Mouse (Mus musculus) intestine, embryonic 15.5 days (tissue): ENCODE results near the gene Calb2. TPM values are rescaled to one million over a fixed set of nuclear protein-coding genes. Genes with fewer than 3 reads are reported as not detected.

Experiments used
- ATAC-seq: fragments of 200-750 bp; cut with Nextera tagmentation; 2 replicates; pipeline ENCODE4 v1.8.0; 2017; ENCODE audit warnings: moderate TSS enrichment, moderate library complexity
- H3K27ac ChIP-seq: fragments of 300-500 bp; sonication (generic); 2 replicates; pipeline ENCODE4 v1.5.1; 2015; ENCODE audit warnings: mild to moderate bottlenecking, inconsistent platforms
- H3K27me3 ChIP-seq: fragments of 300-500 bp; sonication (generic); replicated peaks from 2 replicates; pipeline ENCODE4 v1.6.1; 2015; ENCODE audit warnings: inconsistent platforms
- H3K36me3 ChIP-seq: fragments of 300-500 bp; sonication (generic); 2 replicates; pipeline ENCODE4 v1.6.1; 2015; ENCODE audit warnings: inconsistent platforms
- H3K4me1 ChIP-seq: fragments of 300-500 bp; sonication (generic); replicated peaks from 2 replicates; pipeline ENCODE4 v1.6.1; 2015; ENCODE audit warnings: inconsistent platforms
- H3K4me2 ChIP-seq: fragments of 300-500 bp; sonication (generic); replicated peaks from 2 replicates; pipeline ENCODE4 v1.6.1; 2015; ENCODE audit warnings: mild to moderate bottlenecking, inconsistent platforms
- H3K4me3 ChIP-seq: fragments of 300-500 bp; sonication (generic); replicated peaks from 2 replicates; pipeline ENCODE4 v1.5.1; 2015; ENCODE audit warnings: inconsistent platforms
- H3K9ac ChIP-seq: fragments of 300-500 bp; sonication (generic); 2 replicates; pipeline ENCODE4 v1.6.1; 2015; ENCODE audit warnings: inconsistent platforms
- H3K9me3 ChIP-seq: fragments of 300-500 bp; sonication (generic); 2 replicates; pipeline ENCODE4 v1.6.1; 2016; ENCODE audit warnings: inconsistent platforms
- WGBS: fragments of 180-500 bp; shearing (Covaris S2); methylation state at CpG from one replicate; pipeline ENCODE4 v1.1.7; 2015; 5-methylcytosine and 5-hydroxymethylcytosine counted together
- polyA plus RNA-seq: library from polyadenylated mRNA; unstranded; fragments of >200 nt; fragmentation: Nextera tagmentation; extraction: Ambion mirVana; gene quantifications from 2 replicates; pipeline ENCODE4 v1.2.1, GENCODE M21; 2015

Calb2 gene
- polyA plus RNA-seq, 1 experiment from 2014 or later, result 0.13 TPM

GRCm38 (mm10) chr8:110177359-110178155 lies 9.5 kb upstream of the Calb2 start:
- Histone ChIP-seq H3K4me1 (no peaks in the 10 kb centered on the region), H3K27me3 (peaks cover 3% of the 10 kb centered on the region; the same call in 1 of the 2 replicates), H3K9me3 (no peaks in the 10 kb centered on the region), H3K9ac (peak overlapping the region; percentile 11; the same call in 1 of the 2 replicates), H3K36me3 (no peaks in the 10 kb centered on the region), H3K4me3 (peak overlapping the region; percentile 5; the same call in 1 of the 2 replicates), H3K4me2 (peak overlapping the region; percentile 41), H3K27ac (no peak overlapping the region)
- ATAC-seq, result peak; percentile 55; the same call in 1 of the 2 replicates
- 18% methylated on average over 22 of the region's 22 CpGs for WGBS

DNA sequence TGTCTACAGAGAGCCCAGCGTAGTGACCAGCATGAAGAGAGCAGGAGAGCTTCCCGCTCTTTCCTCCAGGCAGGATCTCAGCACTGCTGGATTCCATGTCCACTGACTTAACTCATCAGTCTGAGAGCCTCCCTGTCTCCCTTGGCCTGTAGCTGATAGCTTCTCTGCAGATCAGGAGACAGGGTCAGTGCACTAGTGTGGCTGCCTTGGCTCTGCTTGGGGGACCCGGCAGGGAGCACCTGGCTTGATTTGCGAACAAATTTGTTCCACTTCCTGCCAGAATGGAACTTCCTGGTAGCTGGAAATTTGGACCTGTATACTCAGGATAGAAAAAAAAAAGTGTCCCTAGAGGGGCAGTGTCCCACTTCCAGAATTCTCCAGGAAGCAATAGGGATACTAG lies 6.8 kb upstream of the Calb2 start:
- 77% methylated on average over 4 of the region's 4 CpGs for WGBS
- Histone ChIP-seq H3K27ac (no peak overlapping the region), H3K4me1 (no peaks in the 10 kb centered on the region), H3K4me3 (no peak overlapping the region), H3K36me3 (no peaks in the 10 kb centered on the region), H3K4me2 (no peak overlapping the region), H3K9me3 (no peaks in the 10 kb centered on the region), H3K9ac (no peak overlapping the region), H3K27me3 (peaks cover 7% of the 10 kb centered on the region)
- ATAC-seq, result no peak

DNA sequence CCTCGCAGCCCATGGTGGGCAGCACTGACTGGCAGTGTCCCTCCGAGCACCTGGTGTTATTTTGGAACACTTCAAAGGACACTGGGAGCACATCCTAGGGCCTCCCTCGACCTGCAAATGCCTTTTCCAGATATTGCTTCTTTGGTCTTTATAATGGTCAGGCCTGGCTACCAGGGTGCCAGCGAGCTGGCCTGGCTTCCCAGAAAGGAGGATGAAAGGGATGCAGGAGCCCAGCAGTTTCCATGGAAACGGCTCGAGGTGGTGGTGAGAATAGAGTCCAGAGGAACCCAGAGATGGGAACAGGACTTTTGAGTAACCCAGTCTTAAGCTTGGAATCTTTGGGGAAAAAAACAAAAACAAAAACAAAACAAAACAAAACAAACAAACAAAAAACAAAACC lies 4.2 kb upstream of the Calb2 start:
- no peaks in the 10 kb centered on the region for H3K9me3 ChIP-seq
- no peak overlapping the region for H3K4me2 ChIP-seq
- H3K9ac ChIP-seq, result no peak overlapping the region
- 64% methylated on average over 6 of the region's 6 CpGs for WGBS
- no peak overlapping the region for H3K4me3 ChIP-seq
- peaks cover 26% of the 10 kb centered on the region for H3K27me3 ChIP-seq
- no peak for ATAC-seq
- H3K4me1 ChIP-seq, result no peaks in the 10 kb centered on the region
- no peaks in the 10 kb centered on the region for H3K36me3 ChIP-seq
- H3K27ac ChIP-seq, result no peak overlapping the region

- H3K36me3 ChIP-seq, result no peaks in the 10 kb centered on the region
- peaks cover 29% of the 10 kb centered on the region for H3K27me3 ChIP-seq
- H3K4me2 ChIP-seq, result no peak overlapping the region
- H3K27ac ChIP-seq, result no peak overlapping the region
- WGBS, result 76% methylated on average over 8 of the region's 8 CpGs
- no peak for ATAC-seq
- H3K9ac ChIP-seq, result no peak overlapping the region
- H3K4me1 ChIP-seq, result no peaks in the 10 kb centered on the region
- H3K9me3 ChIP-seq, result no peaks in the 10 kb centered on the region
- H3K4me3 ChIP-seq, result no peak overlapping the region
Observed at GRCm38 (mm10) chr8:110166270-110166669, 1.7 kb downstream of the Calb2 start.

DNA sequence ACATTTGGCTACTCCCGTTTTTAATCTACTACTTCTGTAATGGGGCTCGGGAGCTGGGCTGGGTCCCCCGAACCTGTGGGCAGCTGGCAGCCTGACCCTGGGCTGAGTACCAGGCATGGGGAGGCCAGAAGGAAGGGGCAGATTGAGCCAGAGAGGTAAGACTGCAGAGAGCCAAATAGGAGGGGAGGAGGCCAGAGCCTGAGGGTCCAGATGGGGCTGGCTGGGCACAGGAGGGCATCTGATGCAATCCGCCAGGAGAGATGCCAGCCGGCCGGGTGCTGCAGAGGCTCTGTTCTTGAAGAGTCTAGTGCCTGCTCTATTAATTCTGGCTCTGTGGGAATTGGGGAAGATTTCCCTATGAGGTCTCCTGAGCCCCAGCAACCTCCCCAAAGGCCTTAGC lies 6.0 kb downstream of the Calb2 start:
- Histone ChIP-seq H3K9ac (no peak overlapping the region), H3K27me3 (0 out of 2 replicates have a peak, but pooled peaks cover 6% of the 10 kb centered on the region), H3K4me2 (no peak overlapping the region), H3K27ac (no peak overlapping the region), H3K4me1 (no peaks in the 10 kb centered on the region), H3K36me3 (no peaks in the 10 kb centered on the region), H3K4me3 (no peak overlapping the region), H3K9me3 (no peaks in the 10 kb centered on the region)
- ATAC-seq, result no peak
- WGBS, result 77% methylated on average over 6 of the region's 6 CpGs

GRCm38 (mm10) chr8:110152951-110153350 lies 15.1 kb downstream of the Calb2 start:
- WGBS, result 73% methylated on average over 6 of the region's 6 CpGs
- no peak overlapping the region for H3K4me3 ChIP-seq
- H3K9ac ChIP-seq, result no peak overlapping the region
- no peaks in the 10 kb centered on the region for H3K9me3 ChIP-seq
- ATAC-seq, result no peak
- H3K27ac ChIP-seq, result no peak overlapping the region
- H3K27me3 ChIP-seq, result no peaks in the 10 kb centered on the region
- no peaks in the 10 kb centered on the region for H3K36me3 ChIP-seq
- no peak overlapping the region for H3K4me2 ChIP-seq
- no peaks in the 10 kb centered on the region for H3K4me1 ChIP-seq

DNA sequence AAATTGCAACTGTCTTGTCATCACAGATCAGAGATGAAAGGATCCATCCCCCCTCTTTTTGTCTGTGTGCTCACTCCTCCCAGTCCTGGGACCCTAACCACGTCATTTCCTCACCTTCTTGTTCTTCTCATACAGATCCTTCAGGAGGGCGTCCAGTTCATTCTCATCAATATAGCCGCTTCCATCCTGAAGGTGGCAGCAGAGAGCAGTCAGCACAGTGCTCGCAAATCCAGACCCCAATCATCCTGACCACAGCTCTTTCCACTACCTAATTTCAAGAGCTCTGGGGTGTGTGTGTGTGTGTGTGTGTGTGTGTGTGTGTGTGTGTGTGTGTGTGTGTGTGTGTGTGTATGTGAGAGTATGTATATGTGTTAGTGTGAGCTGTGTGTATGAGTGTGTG lies 22.5 kb downstream of the Calb2 start:
- H3K4me3 ChIP-seq, result no peak overlapping the region
- no peak overlapping the region for H3K27ac ChIP-seq
- no peaks in the 10 kb centered on the region for H3K9me3 ChIP-seq
- H3K9ac ChIP-seq, result no peak overlapping the region
- WGBS, result 0% methylated on average over 4 of the region's 4 CpGs
- H3K4me1 ChIP-seq, result no peaks in the 10 kb centered on the region
- H3K27me3 ChIP-seq, result no peaks in the 10 kb centered on the region
- no peak for ATAC-seq
- H3K4me2 ChIP-seq, result no peak overlapping the region
- H3K36me3 ChIP-seq, result no peaks in the 10 kb centered on the region

- Histone ChIP-seq H3K36me3 (no peaks in the 10 kb centered on the region), H3K4me3 (no peak overlapping the region), H3K9me3 (no peaks in the 10 kb centered on the region), H3K4me1 (no peaks in the 10 kb centered on the region), H3K27ac (no peak overlapping the region), H3K4me2 (no peak overlapping the region), H3K27me3 (no peaks in the 10 kb centered on the region), H3K9ac (no peak overlapping the region)
- no peak for ATAC-seq
- 65% methylated on average over 4 of the region's 4 CpGs for WGBS
Observed at GRCm38 (mm10) chr8:110140770-110141169, 27.2 kb downstream of the Calb2 start.

DNA sequence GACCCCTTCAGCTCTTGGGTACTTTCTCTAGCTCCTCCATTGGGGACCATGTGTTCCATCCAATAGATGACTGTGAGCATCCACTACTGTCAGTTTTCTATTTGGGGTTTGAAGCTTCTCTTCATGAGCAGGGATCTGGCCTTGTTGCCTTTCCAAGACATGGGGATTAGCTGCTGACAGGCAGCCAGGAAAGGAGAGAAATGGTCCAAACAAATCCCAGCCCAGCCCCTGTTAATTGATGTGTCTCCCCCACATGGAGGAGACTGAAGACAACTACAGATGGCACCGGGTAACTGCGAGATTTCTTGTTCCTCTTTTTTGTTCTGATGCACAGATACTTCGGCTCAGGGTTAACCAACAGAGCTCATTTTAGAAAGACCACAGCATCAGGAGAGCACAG lies 27.9 kb downstream of the Calb2 start:
- H3K27me3 ChIP-seq, result no peaks in the 10 kb centered on the region
- H3K36me3 ChIP-seq, result no peaks in the 10 kb centered on the region
- no peak overlapping the region for H3K27ac ChIP-seq
- H3K9ac ChIP-seq, result no peak overlapping the region
- no peaks in the 10 kb centered on the region for H3K9me3 ChIP-seq
- no peak overlapping the region for H3K4me2 ChIP-seq
- no peak overlapping the region for H3K4me3 ChIP-seq
- 60% methylated on average over 3 of the region's 3 CpGs for WGBS
- no peak for ATAC-seq
- no peaks in the 10 kb centered on the region for H3K4me1 ChIP-seq

- Histone ChIP-seq H3K27me3 (no peaks in the 10 kb centered on the region), H3K4me3 (no peak overlapping the region), H3K27ac (no peak overlapping the region), H3K36me3 (no peaks in the 10 kb centered on the region), H3K9ac (no peak overlapping the region), H3K9me3 (no peaks in the 10 kb centered on the region), H3K4me2 (no peak overlapping the region), H3K4me1 (no peaks in the 10 kb centered on the region)
- 80% methylated on average over 7 of the region's 7 CpGs for WGBS
- no peak for ATAC-seq
Observed at GRCm38 (mm10) chr8:110135515-110135914, 32.5 kb downstream of the Calb2 start.

DNA sequence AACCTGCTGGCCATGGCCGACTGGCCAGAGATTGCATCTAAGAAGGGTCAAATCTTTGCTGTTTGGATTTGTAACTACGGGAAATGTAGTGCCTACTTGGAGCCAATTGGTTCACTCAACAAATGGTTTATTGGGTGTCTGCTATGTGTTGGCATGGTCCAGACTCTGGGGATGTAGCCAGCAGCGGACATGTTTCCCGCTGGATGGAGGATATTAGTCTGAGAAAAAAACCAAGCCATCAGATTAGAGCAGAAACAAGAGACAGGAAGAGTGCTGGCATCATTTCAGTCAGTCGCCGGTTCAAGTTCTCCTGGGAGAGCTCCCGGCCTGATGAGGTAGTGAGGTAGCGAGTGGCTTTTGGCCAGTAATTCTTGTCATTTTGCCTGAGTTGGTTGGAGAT lies 33.8 kb downstream of the Calb2 start:
- Histone ChIP-seq H3K27me3 (0 out of 2 replicates have a peak, but pooled peaks cover 2% of the 10 kb centered on the region), H3K4me3 (no peak overlapping the region), H3K27ac (no peak overlapping the region), H3K4me1 (no peaks in the 10 kb centered on the region), H3K4me2 (no peak overlapping the region), H3K9me3 (no peaks in the 10 kb centered on the region), H3K9ac (no peak overlapping the region), H3K36me3 (no peaks in the 10 kb centered on the region)
- WGBS, result 91% methylated on average over 8 of the region's 8 CpGs
- no peak for ATAC-seq

- Histone ChIP-seq H3K27me3 (0 out of 2 replicates have a peak, but pooled peaks cover 2% of the 10 kb centered on the region), H3K9me3 (no peaks in the 10 kb centered on the region), H3K4me2 (no peak overlapping the region), H3K27ac (no peak overlapping the region), H3K4me3 (no peak overlapping the region), H3K36me3 (no peaks in the 10 kb centered on the region), H3K9ac (no peak overlapping the region), H3K4me1 (no peaks in the 10 kb centered on the region)
- peak; percentile 68 for ATAC-seq
- WGBS, result 21% methylated on average over 13 of the region's 13 CpGs
Observed at GRCm38 (mm10) chr8:110130537-110130936, 37.5 kb downstream of the Calb2 start.

- no peak overlapping the region for H3K9ac ChIP-seq
- no peak overlapping the region for H3K4me3 ChIP-seq
- 35% methylated on average over 6 of the region's 6 CpGs for WGBS
- ATAC-seq, result no peak
- H3K27ac ChIP-seq, result no peak overlapping the region
- H3K27me3 ChIP-seq, result no peaks in the 10 kb centered on the region
- no peaks in the 10 kb centered on the region; the same call in 1 of the 2 replicates for H3K9me3 ChIP-seq
- no peaks in the 10 kb centered on the region for H3K4me1 ChIP-seq
- no peak overlapping the region for H3K4me2 ChIP-seq
- H3K36me3 ChIP-seq, result no peaks in the 10 kb centered on the region
Observed at GRCm38 (mm10) chr8:110119715-110120114, 48.3 kb downstream of the Calb2 start.
